Mouse (Mus musculus) heart, embryonic 12.5 days (tissue): Measurements from ENCODE around the gene Nat10. TPM values are rescaled to one million over a fixed set of nuclear protein-coding genes. Genes with fewer than 3 reads are reported as not detected.

Experiments used
- ATAC-seq: fragments of 200-750 bp; cut with Nextera tagmentation; 2 replicates; pipeline ENCODE4 v1.8.0; 2017; ENCODE audit warnings: moderate TSS enrichment, moderate library complexity; ENCODE audit not compliant: insufficient number of reproducible peaks, low FRiP score
- H3K27ac ChIP-seq: fragments of 300-500 bp; sonication (generic); 2 replicates; pipeline ENCODE4 v1.5.1; 2016; ENCODE audit warnings: mild to moderate bottlenecking, moderate library complexity; ENCODE audit not compliant: poor library complexity, severe bottlenecking
- H3K27me3 ChIP-seq: fragments of 300-500 bp; sonication (generic); replicated peaks from 2 replicates; pipeline ENCODE4 v1.6.1; 2016; ENCODE audit warnings: mild to moderate bottlenecking, moderate library complexity
- H3K36me3 ChIP-seq: fragments of 300-500 bp; sonication (generic); 2 replicates; pipeline ENCODE4 v1.6.1; 2016; ENCODE audit warnings: mild to moderate bottlenecking, moderate library complexity
- H3K4me1 ChIP-seq: fragments of 300-500 bp; sonication (generic); replicated peaks from 2 replicates; pipeline ENCODE4 v1.6.1; 2016; ENCODE audit warnings: mild to moderate bottlenecking
- H3K4me2 ChIP-seq: fragments of 300-500 bp; sonication (generic); 2 replicates; pipeline ENCODE4 v1.6.1; 2016; ENCODE audit warnings: mild to moderate bottlenecking, moderate library complexity
- H3K4me3 ChIP-seq: fragments of 300-500 bp; sonication (generic); 2 replicates; pipeline ENCODE4 v1.5.1; 2016; ENCODE audit warnings: mild to moderate bottlenecking
- H3K9ac ChIP-seq: fragments of 300-500 bp; sonication (generic); 2 replicates; pipeline ENCODE4 v1.6.1; 2016; ENCODE audit warnings: mild to moderate bottlenecking, moderate library complexity
- H3K9me3 ChIP-seq: fragments of 300-500 bp; sonication (generic); replicated peaks from 2 replicates; pipeline ENCODE4 v1.6.1; 2016; ENCODE audit warnings: mild to moderate bottlenecking, moderate library complexity
- WGBS: fragments of 180-500 bp; shearing (Covaris S2); methylation state at CpG from one replicate; pipeline ENCODE4 v1.1.7; 2016; 5-methylcytosine and 5-hydroxymethylcytosine counted together
- polyA plus RNA-seq: library from polyadenylated mRNA; unstranded; fragments of >200 nt; fragmentation: Nextera tagmentation; extraction: Ambion mirVana; gene quantifications from 2 replicates; pipeline ENCODE4 v1.2.1, GENCODE M21; 2016

The Nat10 gene
- polyA plus RNA-seq, 1 experiment from 2014 or later = 17.2 TPM

DNA sequence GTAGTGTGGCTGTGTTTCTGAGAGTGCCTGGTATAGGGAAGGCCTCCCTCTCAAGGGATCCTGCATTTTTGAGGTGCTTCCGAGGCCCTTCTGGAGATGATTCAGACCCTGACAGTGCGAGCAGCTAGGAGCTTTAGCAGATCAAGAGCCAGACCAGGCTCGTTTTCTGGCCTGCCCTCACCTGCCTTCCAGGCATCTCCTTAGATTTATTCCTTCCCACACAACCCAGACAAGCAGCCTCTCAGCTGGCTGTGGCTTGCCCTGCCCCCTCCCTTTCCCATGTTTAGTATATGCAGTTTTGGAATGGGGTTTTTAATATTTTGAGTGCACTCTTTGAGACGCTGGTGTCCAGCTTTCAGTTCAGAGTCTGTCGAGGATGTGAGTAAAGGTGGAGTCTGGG, 70.2 kb downstream of the Nat10 start:
- H3K36me3 ChIP-seq = no peaks in the 10 kb centered on the region
- H3K27me3 ChIP-seq = no peaks in the 10 kb centered on the region
- 0 out of 2 replicates have a peak, but pooled peaks have one; percentile 36 for ATAC-seq
- H3K27ac ChIP-seq = no peak overlapping the region
- WGBS = 62% methylated on average over 5 of the region's 5 CpGs
- H3K9ac ChIP-seq = no peak overlapping the region
- H3K4me1 ChIP-seq = peaks cover 23% of the 10 kb centered on the region
- H3K4me3 ChIP-seq = no peak overlapping the region
- no peaks in the 10 kb centered on the region for H3K9me3 ChIP-seq
- no peak overlapping the region for H3K4me2 ChIP-seq

DNA sequence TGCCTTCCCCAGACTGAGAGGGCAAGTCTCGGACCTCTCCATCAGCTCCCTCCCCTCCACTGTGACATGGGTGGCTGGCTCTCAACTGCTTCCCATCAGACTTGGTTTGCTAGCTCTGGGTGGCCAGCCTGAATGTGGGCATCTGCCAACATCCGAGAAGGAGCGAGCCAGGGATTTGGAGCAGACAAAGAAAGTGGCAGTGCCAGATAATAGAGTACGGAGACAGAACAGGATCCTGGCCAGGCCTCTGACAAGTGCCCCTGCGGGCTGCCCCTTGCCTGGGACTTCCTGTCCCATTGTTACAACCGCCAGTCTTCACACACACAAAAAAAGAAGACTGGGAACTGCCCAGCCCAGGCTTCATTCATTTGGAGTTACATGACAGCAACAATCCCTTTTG, 70.6 kb downstream of the Nat10 start:
- peak; percentile 17; the same call in 1 of the 2 replicates for ATAC-seq
- no peaks in the 10 kb centered on the region for H3K9me3 ChIP-seq
- H3K9ac ChIP-seq = no peak overlapping the region

DNA sequence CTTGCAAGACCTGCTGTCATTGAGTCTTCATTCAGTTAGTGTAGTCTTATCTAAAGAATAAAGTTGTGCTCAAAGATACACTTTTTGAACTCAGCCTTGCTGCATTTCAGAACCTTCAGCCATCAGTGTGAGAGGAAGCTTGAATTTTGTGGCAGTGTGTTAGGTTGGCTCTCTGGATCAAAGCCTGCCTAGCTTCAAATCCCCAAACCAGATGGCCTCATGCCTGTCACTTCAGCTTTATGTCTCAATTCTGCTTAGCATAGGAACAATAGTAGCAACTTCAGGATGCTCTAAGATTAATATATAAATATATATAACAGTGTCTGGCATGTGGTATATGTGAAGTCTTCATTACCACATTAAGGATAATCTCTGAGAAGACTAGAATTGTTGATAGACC, 73.2 kb downstream of the Nat10 start:
- H3K36me3 ChIP-seq = 0 out of 2 replicates have a peak, but pooled peaks cover 5% of the 10 kb centered on the region
- no peak for ATAC-seq
- no peak overlapping the region for H3K9ac ChIP-seq
- no peak overlapping the region for H3K4me2 ChIP-seq
- peaks cover 43% of the 10 kb centered on the region for H3K4me1 ChIP-seq
- no peaks in the 10 kb centered on the region for H3K27me3 ChIP-seq
- no peak overlapping the region for H3K27ac ChIP-seq
- no peak overlapping the region for H3K4me3 ChIP-seq
- no peaks in the 10 kb centered on the region for H3K9me3 ChIP-seq

More for the DNA sequence above, 70.6 kb downstream of the Nat10 start:
- H3K27ac ChIP-seq = peak overlapping the region; percentile 24; the same call in 1 of the 2 replicates
- H3K4me1 ChIP-seq = peaks cover 26% of the 10 kb centered on the region
- H3K27me3 ChIP-seq = no peaks in the 10 kb centered on the region
- H3K4me3 ChIP-seq = no peak overlapping the region
- WGBS = 54% methylated on average over 6 of the region's 6 CpGs
- no peak overlapping the region for H3K4me2 ChIP-seq
- no peaks in the 10 kb centered on the region for H3K36me3 ChIP-seq

DNA sequence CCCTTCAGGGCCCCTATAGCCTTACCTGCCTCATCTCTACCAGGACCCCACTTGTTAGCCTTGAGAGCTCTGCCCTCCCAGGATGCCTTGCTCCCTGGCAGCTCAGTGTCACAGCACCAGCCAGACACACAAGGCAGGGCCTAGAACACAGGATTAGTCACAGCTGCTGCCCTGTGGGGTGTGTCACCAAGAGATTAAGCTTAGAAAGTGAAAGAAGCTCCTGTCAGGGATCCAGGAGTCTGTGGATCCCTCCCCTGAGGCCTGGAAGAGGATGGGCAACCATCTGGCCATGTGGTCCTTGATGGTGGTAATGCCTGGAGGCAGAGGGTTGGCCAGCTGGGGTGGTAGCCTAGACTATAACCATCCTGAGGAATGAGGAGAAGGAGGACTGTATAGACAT, 73.9 kb downstream of the Nat10 start:
- no peak overlapping the region for H3K27ac ChIP-seq
- no peak overlapping the region for H3K9ac ChIP-seq
- no peak overlapping the region for H3K4me2 ChIP-seq
- H3K27me3 ChIP-seq = no peaks in the 10 kb centered on the region
- peaks cover 51% of the 10 kb centered on the region for H3K4me1 ChIP-seq
- ATAC-seq = no peak
- 0 out of 2 replicates have a peak, but pooled peaks cover 5% of the 10 kb centered on the region for H3K36me3 ChIP-seq
- H3K9me3 ChIP-seq = no peaks in the 10 kb centered on the region
- no peak overlapping the region for H3K4me3 ChIP-seq

DNA sequence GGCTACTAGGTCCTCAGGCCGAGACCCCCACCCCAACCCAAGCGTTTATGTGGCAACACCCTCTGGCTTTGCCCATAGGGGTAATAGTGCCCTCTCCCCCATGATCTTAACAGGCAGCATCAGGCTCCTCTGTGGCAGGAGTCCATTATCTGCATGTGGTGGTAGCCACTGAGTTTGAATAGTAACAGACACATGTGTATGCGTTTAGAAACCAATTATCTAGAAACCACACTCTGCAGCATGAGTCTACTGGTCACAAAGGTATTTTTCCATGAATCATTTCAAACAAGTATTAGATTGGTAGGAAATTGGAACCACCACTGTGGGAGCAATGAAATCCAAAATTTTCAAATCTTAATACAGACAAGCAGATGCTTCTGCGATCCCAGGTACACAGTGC, 75.5 kb downstream of the Nat10 start:
- no peak overlapping the region for H3K4me3 ChIP-seq
- no peaks in the 10 kb centered on the region for H3K9me3 ChIP-seq
- peaks cover 44% of the 10 kb centered on the region for H3K4me1 ChIP-seq
- H3K36me3 ChIP-seq = 0 out of 2 replicates have a peak, but pooled peaks cover 5% of the 10 kb centered on the region
- no peak overlapping the region for H3K27ac ChIP-seq
- no peak; the same call in 1 of the 2 replicates for ATAC-seq
- no peak overlapping the region for H3K9ac ChIP-seq
- 80% methylated on average over 4 of the region's 4 CpGs for WGBS
- no peaks in the 10 kb centered on the region for H3K27me3 ChIP-seq
- no peak overlapping the region for H3K4me2 ChIP-seq

DNA sequence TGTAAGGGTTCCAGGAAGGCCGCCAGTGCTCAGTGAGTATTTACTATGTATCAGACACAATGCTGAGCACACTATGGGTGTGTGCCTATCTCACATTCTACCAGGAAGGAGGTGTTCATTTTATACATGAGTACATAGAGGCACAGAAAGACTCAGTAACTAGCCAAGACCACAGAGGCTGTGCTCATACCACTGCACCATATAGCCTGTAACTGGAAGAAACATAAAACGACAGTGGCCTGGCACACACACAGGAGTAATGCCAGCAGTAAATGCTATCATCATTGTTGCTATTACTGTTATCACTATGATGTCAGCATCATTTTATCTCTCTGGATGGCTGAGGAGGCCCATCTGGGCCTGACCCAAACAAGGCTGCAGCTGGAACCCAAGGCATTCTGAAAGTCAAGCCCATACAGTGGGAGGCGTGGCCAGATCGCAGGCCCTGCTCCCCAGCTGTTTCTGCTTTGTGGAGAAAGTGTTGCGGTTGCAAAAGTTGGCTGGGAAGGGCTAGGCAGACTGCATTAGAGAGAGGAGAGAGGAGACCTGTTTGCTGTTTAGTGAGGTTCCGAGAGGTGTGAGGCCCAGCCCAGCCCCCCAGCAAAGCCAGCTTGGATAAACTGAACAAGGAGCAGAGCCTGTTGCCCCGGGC, 76.0 kb downstream of the Nat10 start:
- Histone ChIP-seq H3K4me1 (peaks cover 39% of the 10 kb centered on the region), H3K4me2 (no peak overlapping the region), H3K27ac (no peak overlapping the region), H3K9ac (no peak overlapping the region), H3K9me3 (no peaks in the 10 kb centered on the region), H3K27me3 (no peaks in the 10 kb centered on the region), H3K36me3 (0 out of 2 replicates have a peak, but pooled peaks cover 5% of the 10 kb centered on the region), H3K4me3 (no peak overlapping the region)
- no peak for ATAC-seq
- 66% methylated on average over 7 of the region's 7 CpGs for WGBS

DNA sequence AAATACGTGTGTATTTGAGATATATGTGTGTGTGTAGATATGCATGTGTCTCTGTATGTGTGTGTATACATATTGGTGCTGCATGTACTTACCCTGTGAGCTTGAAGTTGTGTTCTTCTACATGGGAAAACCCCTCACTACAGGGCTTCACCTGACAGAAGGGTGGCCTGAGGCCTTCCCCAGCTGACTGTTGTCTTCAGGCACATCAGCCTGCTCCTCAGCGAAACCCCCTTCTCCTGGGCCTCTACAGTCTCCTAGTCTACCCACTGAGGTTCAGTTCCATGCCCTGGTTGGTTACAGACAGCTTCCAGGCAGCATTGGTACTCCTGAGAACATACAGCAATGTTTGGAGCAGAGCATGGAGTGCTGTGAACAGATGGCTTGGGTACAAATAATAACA, 76.6 kb downstream of the Nat10 start:
- Histone ChIP-seq H3K27ac (no peak overlapping the region), H3K36me3 (0 out of 2 replicates have a peak, but pooled peaks cover 5% of the 10 kb centered on the region), H3K9ac (no peak overlapping the region), H3K9me3 (no peaks in the 10 kb centered on the region), H3K4me2 (no peak overlapping the region), H3K4me3 (no peak overlapping the region), H3K4me1 (peaks cover 35% of the 10 kb centered on the region), H3K27me3 (no peaks in the 10 kb centered on the region)
- ATAC-seq = no peak
- 82% methylated on average over 2 of the region's 2 CpGs for WGBS

DNA sequence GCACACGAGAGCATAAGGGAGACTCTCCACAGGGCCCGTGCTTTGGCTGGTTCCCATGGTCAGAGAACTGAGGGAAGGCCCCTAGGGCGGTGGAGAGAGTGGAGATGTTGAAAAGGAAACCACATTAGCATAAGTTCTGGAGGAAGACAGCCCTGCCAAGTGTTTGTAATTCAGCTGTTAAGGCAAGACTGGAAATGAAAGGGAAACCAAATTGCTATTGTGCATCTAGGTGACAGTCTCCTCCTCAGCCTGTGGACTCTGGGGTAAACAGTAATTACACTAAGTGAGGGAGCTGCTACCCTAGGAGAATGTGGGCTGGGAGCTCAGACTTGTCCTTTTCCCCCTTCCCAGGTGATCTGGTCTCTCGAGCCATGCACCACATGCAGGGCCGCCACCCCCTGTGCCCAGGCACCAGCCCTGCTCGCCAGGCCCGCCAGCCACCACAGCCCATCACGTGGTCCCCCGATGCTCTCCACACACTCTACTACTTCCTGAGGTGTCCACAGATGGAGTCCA, 78.1 kb downstream of the Nat10 start:
- no peak for ATAC-seq
- Histone ChIP-seq H3K27me3 (no peaks in the 10 kb centered on the region), H3K4me1 (peaks cover 37% of the 10 kb centered on the region), H3K36me3 (0 out of 2 replicates have a peak, but pooled peaks cover 5% of the 10 kb centered on the region), H3K9ac (no peak overlapping the region), H3K4me3 (no peak overlapping the region), H3K9me3 (no peaks in the 10 kb centered on the region), H3K27ac (no peak overlapping the region; the same call in 1 of the 2 replicates), H3K4me2 (no peak overlapping the region)
- 81% methylated on average over 9 of the region's 9 CpGs for WGBS

DNA sequence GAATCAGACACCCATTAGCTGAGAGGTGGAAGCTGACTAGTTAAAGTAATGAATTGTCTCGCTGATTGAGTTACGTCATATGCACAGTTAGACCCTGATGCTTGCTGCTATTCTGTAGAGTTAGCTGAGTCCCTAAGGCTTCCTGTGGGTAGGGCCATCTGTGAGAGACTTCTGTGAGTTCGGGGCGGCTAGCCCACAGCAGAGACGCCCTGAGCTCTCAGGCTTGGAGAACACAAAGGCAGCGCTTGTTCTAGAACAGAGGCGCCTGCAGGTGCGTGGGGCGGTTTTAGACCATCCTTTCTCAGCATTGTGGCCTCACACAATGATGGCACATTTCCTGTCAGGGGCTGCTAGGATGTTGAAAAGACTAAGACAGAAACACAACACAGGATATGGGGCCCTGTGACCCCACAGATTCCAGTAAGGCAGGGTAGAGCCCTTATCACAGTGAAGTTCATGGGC, 78.8 kb downstream of the Nat10 start:
- Histone ChIP-seq H3K27ac (no peak overlapping the region), H3K9me3 (no peaks in the 10 kb centered on the region), H3K4me3 (no peak overlapping the region), H3K27me3 (no peaks in the 10 kb centered on the region), H3K4me2 (no peak overlapping the region), H3K36me3 (0 out of 2 replicates have a peak, but pooled peaks cover 5% of the 10 kb centered on the region), H3K9ac (no peak overlapping the region), H3K4me1 (peaks cover 44% of the 10 kb centered on the region)
- WGBS = 70% methylated on average over 9 of the region's 9 CpGs
- no peak for ATAC-seq

DNA sequence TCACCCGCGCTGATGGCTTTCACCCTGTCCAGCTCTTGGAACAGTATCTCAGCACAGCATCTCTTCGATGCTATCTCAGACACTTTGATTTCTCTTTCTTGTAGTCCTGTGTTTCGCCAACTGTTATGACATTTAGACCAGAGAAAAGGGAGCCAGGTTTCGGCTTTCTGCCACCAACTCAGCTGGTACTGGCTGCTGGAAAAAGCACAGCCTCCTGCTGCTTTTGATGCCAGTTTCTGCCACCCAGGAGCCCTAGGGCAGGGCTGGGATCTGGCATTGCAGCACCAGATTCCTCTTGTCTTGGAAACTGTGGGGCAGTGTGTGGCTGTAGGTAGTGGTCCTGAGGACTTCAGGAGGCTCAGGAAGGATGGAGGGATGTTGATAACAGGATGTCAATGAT, 79.9 kb downstream of the Nat10 start:
- no peak for ATAC-seq
- Histone ChIP-seq H3K27ac (no peak overlapping the region), H3K27me3 (no peaks in the 10 kb centered on the region), H3K9me3 (no peaks in the 10 kb centered on the region), H3K9ac (no peak overlapping the region), H3K4me3 (no peak overlapping the region), H3K4me2 (no peak overlapping the region), H3K36me3 (0 out of 2 replicates have a peak, but pooled peaks cover 5% of the 10 kb centered on the region), H3K4me1 (peaks cover 49% of the 10 kb centered on the region)
- WGBS = 88% methylated on average over 5 of the region's 5 CpGs

DNA sequence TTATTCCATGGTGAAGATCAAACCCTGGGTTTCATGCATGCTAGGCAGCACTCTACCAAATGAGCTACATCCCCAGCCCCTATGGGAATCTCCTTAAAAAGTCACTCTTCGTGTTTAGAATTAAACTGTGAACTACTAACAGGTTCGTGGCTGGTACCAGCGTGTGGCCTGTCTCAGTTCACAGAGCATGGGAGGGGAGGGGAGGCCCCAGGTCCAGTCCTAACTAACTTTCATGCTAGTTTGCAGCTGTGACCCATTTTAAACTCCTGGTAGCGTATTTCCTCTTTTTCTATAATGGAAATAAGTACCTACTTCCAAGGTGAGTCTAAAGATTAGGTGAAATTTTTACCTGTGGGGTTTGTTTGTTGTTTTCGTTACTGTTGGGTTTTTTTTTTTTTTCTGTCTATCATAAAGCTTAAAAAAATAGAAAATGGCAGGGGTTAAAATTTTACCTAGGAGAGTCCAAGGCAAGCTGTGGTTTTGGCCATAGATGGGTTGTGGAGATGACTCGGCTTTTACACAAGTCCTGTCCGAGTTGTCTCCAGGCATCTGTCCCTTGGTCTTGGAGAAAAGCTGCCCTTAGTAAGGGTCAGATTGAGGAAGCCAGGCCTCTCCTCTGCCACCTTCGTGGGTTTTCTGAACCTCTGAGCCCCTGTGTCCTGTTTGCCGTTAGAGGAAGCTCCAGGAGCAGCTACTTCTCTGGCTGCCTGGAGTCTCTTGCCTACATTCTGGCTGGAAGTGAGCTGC, 80.5 kb downstream of the Nat10 start:
- ATAC-seq = no peak
- H3K4me1 ChIP-seq = peaks cover 45% of the 10 kb centered on the region
- no peak overlapping the region for H3K4me3 ChIP-seq
- no peaks in the 10 kb centered on the region for H3K27me3 ChIP-seq
- H3K9ac ChIP-seq = no peak overlapping the region
- H3K36me3 ChIP-seq = 0 out of 2 replicates have a peak, but pooled peaks cover 5% of the 10 kb centered on the region
- 77% methylated on average over 9 of the region's 9 CpGs for WGBS
- H3K4me2 ChIP-seq = no peak overlapping the region
- H3K27ac ChIP-seq = no peak overlapping the region
- no peaks in the 10 kb centered on the region for H3K9me3 ChIP-seq
